Mouse (Mus musculus) monocyte, adult 59 days (primary cell): ENCODE data around the gene Crisp3. TPM values are rescaled to one million over a fixed set of nuclear protein-coding genes. Genes with fewer than 3 reads are reported as not detected.

ENCODE experiments used
- total RNA-seq, 2 experiments: library from RNA; stranded (reverse); gene quantifications; one replicate each; pipeline ENCODE4 v1.2.4; 2023

Gene Crisp3
- not detected for total RNA-seq

GRCm38 (mm10) chr17:40242135-40242534, at the start of gene Crisp3:
Crisp3 (minus strand) TSS chr17:40242288.

GRCm38 (mm10) chr17:40208540-40208939, 33.5 kb downstream of the Crisp3 start, which contains the start of gene Pgk2:
Pgk2 (minus strand) TSS chr17:40208640.

Other genes starting within 250 kb of the Crisp3 start
- gene AC192777.2, start 146.8 kb downstream of the Crisp3 start, total RNA-seq = not detected
- gene Pgk2, start 33.6 kb downstream of the Crisp3 start, total RNA-seq = not detected
- gene Crisp1, start 76.9 kb upstream of the Crisp3 start, total RNA-seq = not detected